Comparison of ENCODE assay signal across 8 mouse cellular contexts in genomic region chr9:100645026-100645940, GRCm38 (mm10). TPM values are rescaled to one million over a fixed set of nuclear protein-coding genes. Genes with fewer than 3 reads are reported as not detected.
DNase-seq lines count a peak whose midpoint lies in the region; ATAC-seq and TF ChIP-seq lines count a peak whose summit lies in the region.

No protein-coding gene starts in this region.

- H3K9ac ChIP-seq in liver, adult 2 months (ENCODE audit: low read depth, low read length): no peak overlapping the region
- H3K9ac ChIP-seq in embryonic facial prominence, embryonic 14.5 days (ENCODE audit: low read depth, low read length): peak overlapping the region; percentile 97; the same call in 1 of the 2 replicates
- peak overlapping the region; percentile 15; the same call in 1 of the 2 replicates for H3K9ac ChIP-seq in kidney, embryonic 16.5 days (replicated peaks; ENCODE audit: low read length)
- peak overlapping the region; percentile 95 for H3K9ac ChIP-seq in neural tube, embryonic 13.5 days

- no peak for TF ChIP-seq CTCF in liver, adult 2 months (IDR thresholded peaks at IDR 0.05; ENCODE audit: low read depth, low read length)

- no peaks in the 10 kb centered on the region for H3K36me3 ChIP-seq in liver, adult 2 months (ENCODE audit: control insufficient read depth, insufficient read depth, low read length)
- 0 out of 2 replicates have a peak, but pooled peaks cover 3% of the 10 kb centered on the region for H3K36me3 ChIP-seq in embryonic facial prominence, embryonic 14.5 days (ENCODE audit: control insufficient read depth, insufficient read depth, low read length)
- H3K36me3 ChIP-seq in kidney, embryonic 16.5 days (ENCODE audit: insufficient read depth, low read length): no peaks in the 10 kb centered on the region
- no peaks in the 10 kb centered on the region for H3K36me3 ChIP-seq in neural tube, embryonic 13.5 days

- H3K27ac ChIP-seq in liver, adult 2 months (replicated peaks; ENCODE audit: insufficient read depth, low read depth, low read length): no peak overlapping the region
- H3K27ac ChIP-seq in embryonic facial prominence, embryonic 14.5 days (replicated peaks; ENCODE audit: low read depth, low read length): peak overlapping the region; percentile 99
- no peak overlapping the region for H3K27ac ChIP-seq in kidney, embryonic 16.5 days (ENCODE audit: low read length)
- peak overlapping the region; percentile 49; the same call in 1 of the 2 replicates for H3K27ac ChIP-seq in neural tube, embryonic 13.5 days (replicated peaks)

- H3K4me1 ChIP-seq in liver, adult 2 months (ENCODE audit: control insufficient read depth, insufficient read depth, low read length): peaks cover 5% of the 10 kb centered on the region
- peaks cover 17% of the 10 kb centered on the region for H3K4me1 ChIP-seq in embryonic facial prominence, embryonic 14.5 days (ENCODE audit: control insufficient read depth, insufficient read depth, low read length)
- H3K4me1 ChIP-seq in kidney, embryonic 16.5 days (ENCODE audit: insufficient read depth, low read length): peaks cover 25% of the 10 kb centered on the region
- H3K4me1 ChIP-seq in neural tube, embryonic 13.5 days (replicated peaks): peaks cover 25% of the 10 kb centered on the region

- no peak for TF ChIP-seq POLR2A in liver, adult 2 months (IDR thresholded peaks at IDR 0.05; ENCODE audit: extremely low read depth, insufficient read depth, low read length)

- no peaks in the 10 kb centered on the region for H3K27me3 ChIP-seq in liver, adult 2 months (ENCODE audit: control insufficient read depth, insufficient read depth, low read length)
- no peaks in the 10 kb centered on the region for H3K27me3 ChIP-seq in embryonic facial prominence, embryonic 14.5 days (replicated peaks; ENCODE audit: control insufficient read depth, insufficient read depth, low read length)
- H3K27me3 ChIP-seq in kidney, embryonic 16.5 days (ENCODE audit: insufficient read depth, low read length): no peaks in the 10 kb centered on the region
- H3K27me3 ChIP-seq in neural tube, embryonic 13.5 days: no peaks in the 10 kb centered on the region

- no peaks in the 10 kb centered on the region for H3K9me3 ChIP-seq in embryonic facial prominence, embryonic 14.5 days (ENCODE audit: control insufficient read depth, low read length)
- no peaks in the 10 kb centered on the region for H3K9me3 ChIP-seq in kidney, embryonic 16.5 days (ENCODE audit: low read length)
- H3K9me3 ChIP-seq in neural tube, embryonic 13.5 days: no peaks in the 10 kb centered on the region

- ATAC-seq in embryonic facial prominence, embryonic 14.5 days (ENCODE audit: low read depth): no peak
- ATAC-seq in kidney, embryonic 16.5 days (ENCODE audit: low FRiP score, low TSS enrichment): no peak
- no peak for ATAC-seq in neural tube, embryonic 13.5 days (ENCODE audit: low read depth)

- 13% methylated on average over 8 of the region's 8 CpGs for WGBS in liver, adult 2 months
- 30% methylated on average over 8 of the region's 8 CpGs for WGBS in embryonic facial prominence, embryonic 14.5 days
- WGBS in kidney, embryonic 16.5 days: 28% methylated on average over 8 of the region's 8 CpGs
- WGBS in neural tube, embryonic 13.5 days: 30% methylated on average over 8 of the region's 8 CpGs

- H3K4me2 ChIP-seq in embryonic facial prominence, embryonic 14.5 days (ENCODE audit: low read depth, low read length): peak overlapping the region; percentile 66
- H3K4me2 ChIP-seq in kidney, embryonic 16.5 days (replicated peaks; ENCODE audit: low read depth, low read length): peak overlapping the region; percentile 70
- H3K4me2 ChIP-seq in neural tube, embryonic 13.5 days: peak overlapping the region; percentile 64

- no peak overlapping the region for H3K4me3 ChIP-seq in liver, adult 2 months (ENCODE audit: insufficient read depth, low read depth, low read length)
- H3K4me3 ChIP-seq in embryonic facial prominence, embryonic 14.5 days (ENCODE audit: low read depth, low read length): peak overlapping the region; percentile 84
- H3K4me3 ChIP-seq in kidney, embryonic 16.5 days (ENCODE audit: low read length): peak overlapping the region; percentile 91
- peak overlapping the region; percentile 82 for H3K4me3 ChIP-seq in neural tube, embryonic 13.5 days

- peak; percentile 20 for DNase-seq in liver, adult 2 months (ENCODE audit: extremely low read depth, low read depth, low spot score)
- no peak for DNase-seq in liver
- DNase-seq in embryonic facial prominence, embryonic 14.5 days (ENCODE audit: low spot score): no peak
- DNase-seq in right cerebral cortex, postnatal 25 days: no peak
- DNase-seq in spleen, postnatal 10 days (ENCODE audit: low spot score in 2 of 2): no peak
- no peak for DNase-seq in thymus, postnatal 25 days

- H3K79me2 ChIP-seq in liver, adult 2 months (ENCODE audit: control insufficient read depth, insufficient read depth, low read length): peaks cover 8% of the 10 kb centered on the region; the same call in 1 of the 2 replicates

RNA-seq across cellular contexts. Expression of gene Stag1, which starts 47.7 kb away (rescaled TPM):
- total RNA-seq in liver, adult 2 months (2014; rRNA removed): 19.7 and 23.0 TPM in 2 replicates
- polyA plus RNA-seq in liver, adult 2 months (2012; rRNA removed): 1.4 and 1.9 TPM in 2 replicates
- polyA plus RNA-seq in embryonic facial prominence, embryonic 14.5 days (2014; fragmentation: Nextera tagmentation; extraction: Ambion mirVana): 40.9 and 41.9 TPM in 2 replicates
- polyA plus RNA-seq in kidney, embryonic 16.5 days (2015; fragmentation: Nextera tagmentation; extraction: Ambion mirVana): 32.1 and 43.4 TPM in 2 replicates
- polyA plus RNA-seq in neural tube, embryonic 13.5 days (2015; fragmentation: Nextera tagmentation; extraction: Ambion mirVana): 36.3 and 38.1 TPM in 2 replicates

Comparison
In these comparisons a context has a peak if more than half of its experiments do, and no peak if none do; other contexts are left out.
1. H3K27ac ChIP-seq: peak in embryonic facial prominence, embryonic 14.5 days (single experiment) and neural tube, embryonic 13.5 days (single experiment); none in liver, adult 2 months (single experiment) and kidney, embryonic 16.5 days (single experiment).
2. RNA of gene Stag1, which starts 47.7 kb away (polyA plus RNA-seq): 40.9 to 41.9 TPM in embryonic facial prominence, embryonic 14.5 days, 36.3 to 38.1 TPM in neural tube, embryonic 13.5 days and 32.1 to 43.4 TPM in kidney, embryonic 16.5 days; 1.4 to 1.9 TPM in liver, adult 2 months; every median in the first group is over 10 times any median in the second.
3. Peak in every context shown above with its lines, with median percentiles within 50 percentile points of each other: H3K4me2 ChIP-seq.